Mouse (Mus musculus): ENCODE results near the gene Eno2.
"Not testable (repeated sequence)": the region's sequence is repeated elsewhere in the genome, so short reads cannot be mapped to it uniquely, and the experiment has no call there.

Eno2 gene

GRCm38 (mm10) chr6:124769101-124769765 is at the start of gene Eno2:
Gene Eno2 (minus strand): TSS chr6:124769673.
- DNase-seq (ENCODE audit: low read depth, low spot score): no peak

GRCm38 (mm10) chr6:124817971-124818370 is 48.5 kb upstream of the Eno2 start:
- DNase-seq (ENCODE audit: low read depth, low spot score): no peak

GRCm38 (mm10) chr6:124817563-124817962 is 48.1 kb upstream of the Eno2 start:
- no peak for DNase-seq (ENCODE audit: low read depth, low spot score)

GRCm38 (mm10) chr6:124817125-124817524 is 47.7 kb upstream of the Eno2 start:
- DNase-seq (ENCODE audit: low read depth, low spot score): no peak

GRCm38 (mm10) chr6:124816611-124817010 is 47.1 kb upstream of the Eno2 start:
- DNase-seq (ENCODE audit: low read depth, low spot score): no peak

GRCm38 (mm10) chr6:124814858-124815774 is 45.6 kb upstream of the Eno2 start:
- DNase-seq (ENCODE audit: low read depth, low spot score): no peak

- no peak for DNase-seq (ENCODE audit: low read depth, low spot score)
Measured at GRCm38 (mm10) chr6:124814448-124814847, 45.0 kb upstream of the Eno2 start.

- DNase-seq (ENCODE audit: low read depth, low spot score): peak; percentile 89
Measured at GRCm38 (mm10) chr6:124813933-124814332, 44.5 kb upstream of the Eno2 start, which contains the start of gene Tpi1. Gene Tpi1 (minus strand): TSS chr6:124814296.

GRCm38 (mm10) chr6:124813496-124813895 is 44.0 kb upstream of the Eno2 start:
- peak; percentile 75 for DNase-seq (ENCODE audit: low read depth, low spot score)

- DNase-seq (ENCODE audit: low read depth, low spot score): no peak
Measured at GRCm38 (mm10) chr6:124812848-124813247, 43.4 kb upstream of the Eno2 start.

GRCm38 (mm10) chr6:124811701-124812560 is 42.5 kb upstream of the Eno2 start:
- no peak for DNase-seq (ENCODE audit: low read depth, low spot score)

GRCm38 (mm10) chr6:124811403-124811665 is 41.9 kb upstream of the Eno2 start:
- DNase-seq (ENCODE audit: low read depth, low spot score): no peak

- DNase-seq (ENCODE audit: low read depth, low spot score): not testable (repeated sequence)
Measured at GRCm38 (mm10) chr6:124810566-124811402, 41.3 kb upstream of the Eno2 start.

- no peak for DNase-seq (ENCODE audit: low read depth, low spot score)
Measured at GRCm38 (mm10) chr6:124809775-124810538, 40.5 kb upstream of the Eno2 start.

- DNase-seq (ENCODE audit: low read depth, low spot score): peak; percentile 86
Measured at GRCm38 (mm10) chr6:124809052-124809774, 39.7 kb upstream of the Eno2 start.

GRCm38 (mm10) chr6:124808358-124809012 is 39.0 kb upstream of the Eno2 start, which contains the start of gene Spsb2:
Gene Spsb2 (plus strand): TSS chr6:124808661.
- peak; percentile 77 for DNase-seq (ENCODE audit: low read depth, low spot score)

GRCm38 (mm10) chr6:124807986-124808357 is 38.5 kb upstream of the Eno2 start:
- DNase-seq (ENCODE audit: low read depth, low spot score): no peak

- DNase-seq (ENCODE audit: low read depth, low spot score): no peak
Measured at GRCm38 (mm10) chr6:124807366-124807765, 37.9 kb upstream of the Eno2 start.

Measured in mesoderm, embryonic 11.5 days (tissue).